Mouse (Mus musculus): Measurements from ENCODE around the gene Dnajc5.

GRCm38 (mm10) chr2:181584411-181584942 is 64.2 kb downstream of the Dnajc5 start, which contains the start of gene Uckl1:
- TF ChIP-seq CTCF (conservative IDR thresholded peaks at IDR 0.05; ENCODE audit: low read length) (no peak), POU5F1 (IDR thresholded peaks at IDR 0.05; ENCODE audit: borderline replicate concordance, low read length) (no peak)
